Mouse (Mus musculus) layer of hippocampus, adult 18-20 months (tissue): ENCODE results near the gene Aoc2. TPM values are rescaled to one million over a fixed set of nuclear protein-coding genes. Genes with fewer than 3 reads are reported as not detected.

Source experiments
- DNase-seq, 2 experiments: peaks; one replicate each; pipeline ENCODE4 v3.0.0; 2022; ENCODE audit warnings: low spot score in 2 of 2
- long read RNA-seq: library from polyadenylated mRNA; stranded (forward); transcript quantifications from one replicate; pipeline ENCODE4 v2.0.0, GENCODE M21; 2021
- total RNA-seq, 2 experiments: library from RNA; stranded (reverse); gene quantifications; 2 replicates each; pipeline ENCODE4 v1.2.3; 2021

The Aoc2 gene
- 1 to 10 TPM; 6.3 to 7.0 TPM for total RNA-seq
- long read RNA-seq, partial matches to known transcripts = 0 of 3 reads
- long read RNA-seq, other reads (novel, unspliced or antisense) = 2 of 3 reads

- DNase-seq = no peak
These were observed at the start of gene Aoc2 for GRCm38 (mm10) chr11:101324763-101325162. Gene Aoc2, plus strand, starts transcription at chr11:101325063.

DNA sequence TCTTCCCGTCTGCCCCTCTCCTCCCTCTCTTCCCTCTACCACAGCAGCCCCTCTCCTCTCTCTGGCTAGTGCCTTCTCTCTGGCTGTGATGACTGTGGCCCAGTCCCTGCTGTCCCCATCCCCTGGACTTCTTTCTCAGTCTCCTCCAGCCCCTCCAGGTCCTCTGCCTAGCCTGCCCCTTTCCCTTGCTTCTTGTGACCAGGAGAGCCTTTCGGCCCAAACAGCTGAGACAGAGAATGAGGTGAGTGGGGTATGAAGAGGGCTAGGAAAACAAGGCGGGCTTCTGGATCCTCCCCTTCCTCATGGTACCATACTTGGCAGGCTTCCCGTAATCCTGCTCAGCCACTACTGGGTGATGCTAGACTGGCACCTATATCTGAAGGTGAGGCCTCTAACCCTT is 49.6 kb upstream of the Aoc2 start:
- no peak for DNase-seq

- no peak for DNase-seq
These were observed 48.4 kb upstream of the Aoc2 start for GRCm38 (mm10) chr11:101276319-101277070.

DNA sequence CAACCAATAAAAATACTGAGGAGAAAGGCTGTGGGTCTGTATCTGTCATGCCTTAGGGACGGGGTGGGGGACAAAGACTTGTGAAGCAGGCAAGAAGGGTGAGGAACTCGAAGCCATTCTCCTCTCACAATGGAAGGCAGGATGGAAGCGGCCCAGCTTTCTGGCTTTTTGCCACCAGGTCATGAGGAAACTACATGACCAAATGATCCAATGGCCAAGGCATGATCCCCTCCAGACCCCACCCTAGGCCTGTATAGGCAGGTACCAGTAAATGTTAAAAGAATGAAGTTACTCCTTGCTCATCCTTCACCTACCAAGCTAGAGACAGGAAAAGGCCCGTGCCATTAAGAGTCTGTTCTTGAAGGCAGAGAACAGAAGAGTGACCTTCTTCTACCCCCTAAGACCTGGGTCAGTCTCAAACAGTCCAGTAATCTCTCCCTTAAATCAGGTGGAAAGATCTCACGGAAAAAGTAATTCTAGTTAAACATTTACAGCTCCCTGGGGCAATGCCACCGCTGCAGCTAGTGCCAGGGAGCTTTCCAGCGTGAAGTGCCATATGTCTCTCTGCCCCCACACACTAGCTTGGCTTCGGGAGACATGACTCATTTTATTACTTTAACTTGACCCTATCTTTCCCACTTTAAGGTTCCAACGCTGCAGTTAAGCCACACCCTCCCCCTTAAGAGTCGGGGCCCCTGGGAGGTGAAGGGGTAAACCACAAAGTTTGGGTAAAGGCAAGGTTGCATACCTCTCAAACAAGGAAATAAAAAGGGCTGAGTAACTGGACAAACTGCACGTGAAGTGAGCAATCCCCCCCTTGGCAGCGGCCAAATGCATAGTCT is 47.3 kb upstream of the Aoc2 start:
- DNase-seq = peak in 1 of 2 experiments; percentile 62

DNA sequence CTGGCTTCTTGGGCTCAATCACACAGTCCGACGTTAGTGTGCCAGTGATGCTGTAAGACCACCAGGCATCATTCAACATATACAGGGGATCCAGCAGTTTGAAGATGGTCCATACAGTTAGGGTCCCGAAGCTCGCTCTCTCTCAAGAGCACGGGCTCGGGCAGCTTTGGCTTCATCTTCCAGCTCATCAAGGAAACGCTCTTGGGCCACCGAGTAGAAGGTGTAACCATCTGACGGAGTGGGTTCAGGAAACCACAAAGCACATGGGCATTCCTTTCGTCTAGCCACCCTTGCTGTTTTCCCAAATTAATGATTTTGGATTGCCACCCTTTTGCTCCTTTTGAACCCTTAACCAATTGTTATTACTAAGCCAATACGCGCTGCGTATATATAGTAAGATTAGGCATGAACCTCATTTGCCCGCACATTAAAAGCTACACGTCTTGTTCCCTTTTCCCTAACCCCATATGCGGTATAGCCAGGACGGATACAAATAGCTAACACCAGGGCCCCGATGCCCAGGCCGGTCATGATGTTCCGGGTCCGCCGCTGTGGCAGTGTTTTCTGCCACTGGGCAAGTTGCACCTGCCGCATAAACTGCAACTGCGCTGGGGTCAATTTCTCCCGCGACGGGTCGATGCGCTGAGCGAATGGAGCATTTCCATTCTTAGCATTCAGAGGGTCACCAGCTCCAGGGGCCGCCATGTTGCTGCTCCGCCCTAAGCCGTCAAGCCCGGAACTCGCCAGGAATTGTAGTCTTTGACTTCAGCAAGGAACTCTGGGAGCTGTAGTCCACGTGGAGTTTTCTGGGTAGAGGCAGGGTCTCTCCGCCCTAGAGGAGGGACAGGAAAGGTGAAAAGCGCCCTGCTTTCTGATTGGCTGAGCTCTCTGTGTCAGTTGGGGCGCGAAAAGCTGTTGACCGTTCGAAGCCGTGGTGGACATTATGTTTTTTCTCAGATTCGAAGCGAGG is 46.4 kb upstream of the Aoc2 start, which contains the start of the genes Cntd1 and Coa3:
TSS of gene Cntd1 (plus strand) at position 790 of the 970 bp plus-strand sequence.
TSS of gene Coa3 (minus strand) at position 892 of the 970 bp plus-strand sequence.
- peak; percentile 84 to 91 for DNase-seq

- DNase-seq = no peak
These were observed 45.7 kb upstream of the Aoc2 start for GRCm38 (mm10) chr11:101279193-101279569.

GRCm38 (mm10) chr11:101280837-101281236 is 44.0 kb upstream of the Aoc2 start:
- DNase-seq = no peak

DNA sequence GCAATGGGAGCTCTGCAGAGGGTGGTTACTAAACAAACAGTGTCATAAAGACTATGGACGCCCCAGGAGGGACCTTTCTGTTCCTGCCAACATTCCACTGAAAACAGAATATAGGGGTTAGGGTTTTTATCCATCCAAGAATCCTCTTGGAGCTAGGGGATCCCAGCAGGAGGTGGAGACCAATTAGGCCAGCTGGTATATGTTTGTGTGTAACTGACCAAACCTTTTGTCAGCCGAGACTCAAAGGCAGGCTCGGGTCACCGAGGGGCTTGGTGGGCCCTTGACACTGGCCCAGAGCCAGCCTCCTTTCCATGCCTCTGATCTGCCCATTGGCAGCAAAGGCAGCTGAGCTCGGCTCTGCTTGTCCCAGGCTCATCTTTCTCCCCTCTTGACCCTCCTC is 42.0 kb upstream of the Aoc2 start:
- DNase-seq = no peak

GRCm38 (mm10) chr11:101283805-101284204 is 41.1 kb upstream of the Aoc2 start:
- no peak for DNase-seq

DNA sequence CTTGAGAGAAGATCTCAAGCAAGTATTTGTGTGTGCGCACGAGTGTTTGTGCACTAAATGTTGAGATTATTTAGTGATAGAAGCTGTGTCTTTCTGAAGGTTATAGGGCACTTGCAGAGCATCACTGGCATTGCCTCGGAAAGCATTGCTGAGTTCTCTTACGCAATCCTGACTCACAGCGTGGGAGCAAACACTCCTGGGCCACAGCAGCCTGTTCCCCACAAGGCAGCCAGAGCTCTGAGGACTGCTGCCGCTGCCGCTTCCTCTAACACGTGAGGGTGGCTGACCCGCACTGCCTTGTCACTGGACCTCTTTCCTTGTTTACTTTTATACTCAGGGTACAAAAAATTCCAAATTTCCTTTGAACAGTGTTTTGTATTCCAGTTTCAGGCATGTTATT is 37.6 kb upstream of the Aoc2 start:
- peak in 1 of 2 experiments; percentile 62 for DNase-seq

DNA sequence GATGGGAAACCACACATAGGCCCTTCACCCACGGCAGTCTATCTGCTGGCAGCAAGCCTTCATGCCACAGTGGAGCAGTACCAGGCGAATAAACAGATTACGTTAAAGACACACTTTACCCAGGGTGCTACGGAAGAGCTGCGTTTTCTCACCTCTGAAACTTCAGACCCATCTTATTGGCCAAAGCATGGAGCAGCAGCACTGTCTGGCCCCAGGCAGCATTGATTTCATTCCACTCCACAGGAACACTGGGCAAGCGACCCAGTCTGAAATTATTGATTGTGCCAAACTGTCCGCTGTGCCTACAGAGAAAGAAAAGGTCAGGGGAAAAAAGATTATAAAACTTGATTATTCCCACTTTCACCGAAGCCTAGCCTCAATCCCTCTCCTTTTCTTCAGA is 33.6 kb upstream of the Aoc2 start:
- DNase-seq = no peak

GRCm38 (mm10) chr11:101295191-101295590 is 29.7 kb upstream of the Aoc2 start:
- DNase-seq = no peak

GRCm38 (mm10) chr11:101300881-101301280 is 24.0 kb upstream of the Aoc2 start:
- DNase-seq = no peak

GRCm38 (mm10) chr11:101301299-101302003 is 23.4 kb upstream of the Aoc2 start:
- DNase-seq = no peak

DNA sequence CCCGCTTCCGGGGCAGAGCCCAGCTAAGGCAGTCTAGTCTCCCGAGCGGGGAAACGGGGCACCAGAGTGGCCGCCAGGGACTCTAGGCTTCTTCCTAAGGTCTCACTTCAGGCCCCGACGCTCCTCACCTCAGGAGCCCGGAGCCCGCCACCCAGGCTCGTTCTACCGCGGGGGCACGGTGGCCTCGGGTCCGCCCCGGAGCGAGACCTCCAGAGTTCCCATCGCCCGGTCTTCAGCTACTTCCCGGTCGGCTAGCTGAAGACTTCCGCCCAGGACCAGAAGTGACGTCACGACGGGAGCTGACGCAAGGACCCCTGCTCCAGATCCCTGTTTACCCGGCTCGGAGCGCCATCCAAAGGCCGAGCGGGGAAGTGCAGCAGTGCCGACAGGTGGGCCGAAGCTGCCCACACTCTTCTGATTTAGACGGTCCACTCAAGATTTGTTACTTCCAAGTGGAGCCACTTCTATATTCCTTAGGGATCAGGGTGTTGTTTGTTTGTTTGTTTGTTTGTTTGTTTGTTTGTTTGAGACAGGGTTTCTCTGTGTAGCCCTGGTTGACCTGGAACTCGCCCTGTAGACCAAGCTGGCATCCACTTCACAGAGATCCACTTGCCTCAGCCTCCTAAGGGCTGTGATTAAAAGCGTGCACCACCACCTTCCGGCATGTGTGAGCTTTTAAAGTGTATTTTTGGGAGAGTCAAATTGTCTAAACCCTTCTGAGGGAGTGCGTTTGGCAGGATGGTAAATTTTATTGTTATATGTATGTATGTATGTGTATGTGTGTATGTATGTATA is 22.7 kb upstream of the Aoc2 start, which contains the start of gene Becn1:
TSS of gene Becn1 (minus strand) at position 283 of the 795 bp plus-strand sequence.
- DNase-seq = peak; percentile 92 to 97

- DNase-seq = no peak
These were observed 17.1 kb upstream of the Aoc2 start for GRCm38 (mm10) chr11:101307744-101308143.

DNA sequence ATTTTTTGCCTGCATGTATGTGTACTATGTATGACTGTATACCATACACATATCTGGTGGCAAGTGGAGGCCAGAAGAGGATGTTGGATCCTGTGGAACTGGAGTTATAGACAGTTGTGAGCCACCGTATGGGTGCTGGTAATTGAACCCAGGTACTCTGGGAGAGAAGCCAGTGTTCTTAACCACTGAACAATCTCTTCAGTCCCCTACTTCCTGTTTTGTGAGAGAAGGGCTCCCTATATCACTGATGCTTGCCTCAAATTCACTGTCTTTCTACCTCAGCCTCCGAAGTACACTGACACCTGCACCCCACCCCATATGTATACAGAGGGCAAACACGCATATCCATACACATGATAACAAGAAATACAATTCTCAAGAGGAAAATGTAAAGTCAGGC is 13.8 kb upstream of the Aoc2 start:
- no peak for DNase-seq

GRCm38 (mm10) chr11:101312150-101312549 is 12.7 kb upstream of the Aoc2 start:
- no peak for DNase-seq

DNA sequence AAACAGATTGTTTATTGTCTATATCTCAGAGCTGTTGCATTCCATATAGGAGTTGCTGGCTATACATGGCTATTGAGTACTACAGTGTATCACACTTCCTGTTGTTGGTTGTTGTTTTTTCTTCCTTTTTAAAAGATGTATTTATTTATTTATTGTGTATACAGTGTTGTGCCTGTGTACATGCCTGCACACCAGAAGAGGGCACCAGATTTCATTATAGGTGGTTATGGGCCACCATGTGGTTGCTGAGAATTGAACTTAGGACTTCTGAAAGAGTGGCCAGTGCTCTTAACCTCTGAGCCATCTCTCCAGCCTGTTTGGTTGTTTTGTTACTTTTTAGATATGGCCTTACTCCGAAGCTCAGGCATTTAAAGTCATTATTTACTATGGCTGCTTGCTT is 10.3 kb upstream of the Aoc2 start:
- DNase-seq = no peak
